Comparison of ENCODE assay signal across 8 mouse cellular contexts in the genomic region with DNA sequence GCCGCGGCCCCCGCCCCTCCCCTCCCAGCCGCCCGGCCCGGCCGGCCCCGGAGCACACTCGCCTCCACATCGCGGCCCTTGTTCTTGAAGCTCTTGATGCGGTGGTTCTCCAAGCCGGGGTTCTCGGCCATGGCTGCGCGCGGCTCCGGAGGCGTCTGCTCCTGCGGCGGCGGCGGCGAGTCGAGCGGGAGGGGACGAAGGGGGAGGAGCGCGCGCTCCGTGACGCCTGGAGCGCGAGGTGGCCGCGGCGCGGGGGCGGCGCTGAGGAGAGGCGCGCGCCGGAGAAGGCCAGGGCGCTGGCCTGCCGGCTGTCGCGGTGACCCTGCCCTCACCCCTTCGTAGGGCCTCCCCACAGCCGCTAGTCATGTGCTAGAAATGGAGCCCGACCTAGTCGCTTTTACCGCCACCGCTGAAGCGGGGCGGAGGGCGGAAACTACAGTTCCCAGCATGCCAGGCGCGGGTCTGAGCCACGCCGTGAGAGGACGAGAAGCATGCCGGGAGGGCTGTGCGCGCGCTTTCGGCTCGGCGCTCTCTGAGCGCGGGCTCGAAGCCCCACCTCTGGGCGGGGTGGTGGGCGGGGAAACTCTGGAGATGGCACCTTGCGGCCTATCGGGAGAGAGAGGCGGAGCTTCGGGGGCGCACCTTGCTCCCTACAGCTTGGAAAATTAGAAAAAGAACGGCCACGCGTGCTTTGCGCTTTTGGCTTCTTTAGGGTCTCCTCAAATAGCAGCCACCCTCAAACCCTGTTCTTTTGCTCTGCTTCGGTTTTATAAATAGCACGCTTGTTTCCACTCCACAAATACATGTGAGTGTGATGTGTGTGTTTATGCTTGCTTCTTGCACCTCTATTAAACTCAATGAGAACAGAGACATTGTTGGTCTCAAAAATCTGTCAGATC. TPM values are rescaled to one million over a fixed set of nuclear protein-coding genes. Genes with fewer than 3 reads are reported as not detected.
DNase-seq lines count a peak whose midpoint lies in the region; ATAC-seq lines count a peak whose summit lies in the region.

Kpna3 (minus strand) TSS at position 214 of the 899 bp plus-strand sequence.

- H3K36me3 ChIP-seq in heart, embryonic 10.5 days, result no peaks in the 10 kb centered on the region
- H3K36me3 ChIP-seq in kidney, embryonic 15.5 days, result no peaks in the 10 kb centered on the region

- no peaks in the 10 kb centered on the region for H3K27me3 ChIP-seq in heart, embryonic 10.5 days (ENCODE audit: insufficient read depth, poor library complexity, severe bottlenecking)
- H3K27me3 ChIP-seq in kidney, embryonic 15.5 days, result no peaks in the 10 kb centered on the region

- H3K4me2 ChIP-seq in kidney, embryonic 15.5 days, result peak within 1 kb of the TSS; percentile 64

- H3K27ac ChIP-seq in heart, embryonic 10.5 days, result peak within 1 kb of the TSS; percentile 98
- peak within 1 kb of the TSS; percentile 97 for H3K27ac ChIP-seq in kidney, embryonic 15.5 days

- H3K9me3 ChIP-seq in heart, embryonic 10.5 days, result no peaks in the 10 kb centered on the region
- H3K9me3 ChIP-seq in kidney, embryonic 15.5 days (replicated peaks), result no peaks in the 10 kb centered on the region

- ATAC-seq in erythroblast, adult 5-6 weeks (replicated peaks; ENCODE audit: low FRiP score, poor library complexity, severe bottlenecking), result peak; percentile 97
- ATAC-seq in kidney, embryonic 15.5 days (replicated peaks; ENCODE audit: low FRiP score), result peak; percentile 99
- peak; percentile 95 for ATAC-seq in monocyte, adult 5-6 weeks (replicated peaks; ENCODE audit: insufficient number of reproducible peaks, low FRiP score, low TSS enrichment, poor library complexity, severe bottlenecking)

- H3K4me3 ChIP-seq in heart, embryonic 10.5 days, result peak within 1 kb of the TSS; percentile 78
- H3K4me3 ChIP-seq in kidney, embryonic 15.5 days (replicated peaks), result peak within 1 kb of the TSS; percentile 94

- peak; percentile 98 for DNase-seq in B cell, adult 2 months
- DNase-seq in brain, adult 2 months (ENCODE audit: low read depth, low spot score), result peak; percentile 99
- peak; percentile 99 for DNase-seq in heart, embryonic 10.5 days (ENCODE audit: low spot score)
- DNase-seq in liver, result peak; percentile 100
- peak; percentile 98 for DNase-seq in spleen, postnatal 4 days (ENCODE audit: low spot score in 2 of 2)

- H3K4me1 ChIP-seq in heart, embryonic 10.5 days, result peaks cover 13% of the 10 kb centered on the region
- H3K4me1 ChIP-seq in kidney, embryonic 15.5 days, result peaks cover 12% of the 10 kb centered on the region

- peak within 1 kb of the TSS; percentile 96 for H3K9ac ChIP-seq in kidney, embryonic 15.5 days

- WGBS in heart, embryonic 10.5 days, result under 1% methylated on average over 84 of the region's 85 CpGs
- WGBS in kidney, embryonic 15.5 days, result under 1% methylated on average over 83 of the region's 85 CpGs

RNA-seq across cellular contexts. Expression of gene Kpna3, which starts in this region (rescaled TPM):
- 12.7 and 17.6 TPM in 2 replicates for total RNA-seq in erythroblast, adult 5-6 weeks (2015; ENCODE audit: low replicate concordance)
- total RNA-seq in erythroblast, adult 5-6 weeks (2017; ENCODE audit: low replicate concordance), result 11.0 and 13.4 TPM in 2 replicates
- 46.1 and 53.1 TPM in 2 replicates for polyA plus RNA-seq in heart, embryonic 10.5 days (2016; fragmentation: Nextera tagmentation; extraction: Ambion mirVana)
- 48.4 and 48.8 TPM in 2 replicates for polyA plus RNA-seq in kidney, embryonic 15.5 days (2015; fragmentation: Nextera tagmentation; extraction: Ambion mirVana)
- total RNA-seq in monocyte, adult 5-6 weeks (2017), result 19.9 to 36.0 TPM (median 25.4 TPM) in 3 replicates

Comparison
In these comparisons a context has a peak if more than half of its experiments do, and no peak if none do; other contexts are left out.
1. Peak in every context shown above with its lines: DNase-seq, ATAC-seq, H3K4me3 ChIP-seq and H3K27ac ChIP-seq.